ENCODE assay signal across 8 mouse cellular contexts in the genomic region with DNA sequence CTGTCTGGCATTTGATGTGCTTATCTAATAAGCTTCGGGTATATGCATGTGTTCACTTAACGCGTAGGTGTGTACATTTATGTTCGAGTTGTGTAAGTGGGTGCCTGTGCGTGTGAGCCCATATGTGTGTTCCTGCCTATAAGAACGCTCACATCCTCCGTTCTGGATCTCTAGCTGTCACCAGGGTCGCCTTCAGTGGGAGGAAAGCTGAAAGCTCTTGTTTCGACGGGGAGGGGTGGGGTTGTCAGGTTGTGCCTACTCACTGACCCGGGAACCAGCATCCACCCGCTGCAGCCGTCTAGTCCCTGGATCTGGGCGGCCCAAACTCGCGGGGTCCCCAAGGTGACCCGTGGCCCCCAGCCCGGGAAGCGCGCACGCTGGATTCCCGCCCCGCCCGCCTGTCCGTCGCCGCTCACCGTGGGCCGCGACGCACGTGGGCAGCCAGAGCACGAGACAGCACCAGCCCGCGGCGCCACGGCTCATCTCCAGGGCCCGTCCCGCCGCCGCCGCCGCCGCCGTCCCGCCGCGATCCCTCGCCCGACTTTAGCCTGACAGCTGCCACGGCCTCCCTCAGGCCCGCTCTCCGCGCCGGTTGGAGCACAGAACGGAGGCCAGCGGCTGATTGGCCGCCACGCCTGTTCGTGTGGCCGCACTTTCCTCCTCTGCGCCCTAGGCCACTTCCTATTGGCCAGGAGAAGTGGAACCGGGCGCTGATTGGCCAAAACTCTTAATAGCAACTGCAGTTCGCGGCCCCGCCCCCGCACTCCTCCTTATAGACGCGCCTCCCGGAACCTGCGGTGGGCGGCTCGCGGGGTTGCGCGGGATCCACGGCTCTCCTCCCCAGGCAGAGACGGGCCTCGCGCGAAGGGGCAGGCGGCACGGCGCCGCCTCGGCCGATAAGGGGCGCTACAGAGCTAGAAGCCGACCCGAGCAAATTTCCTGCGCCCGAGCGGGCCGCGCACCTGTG. TPM values are rescaled to one million over a fixed set of nuclear protein-coding genes. Genes with fewer than 3 reads are reported as not detected.
DNase-seq lines count a peak whose midpoint lies in the region; ATAC-seq lines count a peak whose summit lies in the region.

A gene (plus strand): TSS at position 818 of the 967 bp plus-strand sequence.

- DNase-seq in adrenal gland, adult (ENCODE audit: inconsistent age in 2 of 2, low spot score in 1 of 2) = peak; percentile 99
- peak; percentile 100 for DNase-seq in embryo, embryonic 10.5 days (ENCODE audit: low spot score)
- peak; percentile 99 for DNase-seq in gastrocnemius, postnatal 14 days
- DNase-seq in left cerebral cortex, postnatal 10 days (ENCODE audit: extremely low spot score in 1 of 2, low spot score in 2 of 2) = peak; percentile 99 to 100
- DNase-seq in right cerebral cortex, postnatal 25 days = peak; percentile 99
- peak; percentile 98 for DNase-seq in yolk sac, embryonic 10.5 days (ENCODE audit: low spot score)

- intact Hi-C loops in gastrocnemius, postnatal 14 days (cut with DNase I; ENCODE audit: low total_unique reads) = no loop called here
- intact Hi-C loops in left cerebral cortex, postnatal 10 days (cut with DNase I) = no loop called here

- peak; percentile 84 for ATAC-seq in inflammation-experienced regulatory T-cells, adult 6 months
- ATAC-seq in megakaryocyte-erythroid progenitor cell, adult 5-6 weeks (replicated peaks; ENCODE audit: low FRiP score, low TSS enrichment, poor library complexity, severe bottlenecking) = peak; percentile 84

RNA-seq across cellular contexts. Expression of the gene that starts here (rescaled TPM):
- 100 to 1,000 TPM; 128 to 142 TPM for total RNA-seq in gastrocnemius, postnatal 14 days (2021)
- polyA plus RNA-seq in inflammation-experienced regulatory T-cells, adult 6 months (2017; shearing (Covaris generic)) = 100 to 1,000 TPM; 319 to 323 (median 322) TPM
- 100 to 1,000 TPM; 245 to 257 TPM for total RNA-seq in left cerebral cortex, postnatal 10 days (2021)
- total RNA-seq in megakaryocyte-erythroid progenitor cell, adult 5-6 weeks (2014; fragmentation: Nextera tagmentation) = 322 and 323 TPM in 2 replicates
- 456 and 460 TPM in 2 replicates for total RNA-seq in megakaryocyte-erythroid progenitor cell, adult 5-6 weeks (2017)

Comparison
In these comparisons a context has a peak if more than half of its experiments do, and no peak if none do; other contexts are left out.
1. Peak in every context shown above with its lines: DNase-seq and ATAC-seq.